Mouse (Mus musculus): ENCODE measurements around the gene Itfg2.

- no peak for TF ChIP-seq CTCF (IDR thresholded peaks at IDR 0.05; ENCODE audit: borderline replicate concordance, extremely low read depth, insufficient read depth, insufficient read length)
- TF ChIP-seq POLR2A (IDR thresholded peaks at IDR 0.05; ENCODE audit: borderline replicate concordance, extremely low read depth, insufficient read depth, insufficient read length, poor library complexity, severe bottlenecking) = no peak
These were observed 2.8 kb upstream of the Itfg2 start for GRCm38 (mm10) chr6:128427571-128427970.

Measured in brain, embryonic 14.5 days (tissue).